Mouse (Mus musculus) embryonic facial prominence, embryonic 11.5 days (tissue): Measurements from ENCODE around the gene Exoc7. TPM values are rescaled to one million over a fixed set of nuclear protein-coding genes. Genes with fewer than 3 reads are reported as not detected.
"Not testable (repeated sequence)": the region's sequence is repeated elsewhere in the genome, so short reads cannot be mapped to it uniquely, and the experiment has no call there.

Source experiments
- ATAC-seq: fragments of 200-750 bp; cut with Nextera tagmentation; replicated peaks from 2 replicates; pipeline ENCODE4 v1.8.0; 2017; ENCODE audit warnings: low read depth; ENCODE audit not compliant: insufficient number of reproducible peaks, low FRiP score, low TSS enrichment
- DNase-seq: peaks from one replicate; pipeline ENCODE4 v3.0.0-alpha.2; 2015; ENCODE audit warnings: low spot score
- H3K27ac ChIP-seq: fragments of 300-500 bp; sonication (generic); replicated peaks from 2 replicates; pipeline ENCODE4 v1.5.1; 2014; ENCODE audit warnings: mild to moderate bottlenecking, low read depth, low read length, control low read depth
- H3K27me3 ChIP-seq: fragments of 300-500 bp; sonication (generic); 2 replicates; pipeline ENCODE4 v1.6.1; 2014; ENCODE audit warnings: mild to moderate bottlenecking, low read length, moderate library complexity, mixed read lengths; ENCODE audit not compliant: control insufficient read depth, insufficient read depth
- H3K36me3 ChIP-seq: fragments of 300-500 bp; sonication (generic); replicated peaks from 2 replicates; pipeline ENCODE4 v1.6.1; 2014; ENCODE audit warnings: low read depth, mild to moderate bottlenecking, low read length, moderate library complexity, mixed read lengths; ENCODE audit not compliant: control insufficient read depth, insufficient read depth
- H3K4me1 ChIP-seq: fragments of 300-500 bp; sonication (generic); 2 replicates; pipeline ENCODE4 v1.6.1; 2014; ENCODE audit warnings: low read length, mixed read lengths; ENCODE audit not compliant: control insufficient read depth, insufficient read depth
- H3K4me2 ChIP-seq: fragments of 300-500 bp; sonication (generic); 2 replicates; pipeline ENCODE4 v1.6.1; 2014; ENCODE audit warnings: low read depth, mild to moderate bottlenecking, control low read depth, low read length, moderate library complexity
- H3K4me3 ChIP-seq: fragments of 300-500 bp; sonication (generic); 2 replicates; pipeline ENCODE4 v1.5.1; 2014; ENCODE audit warnings: low read depth, low read length, control low read depth
- H3K9ac ChIP-seq: fragments of 300-500 bp; sonication (generic); replicated peaks from 2 replicates; pipeline ENCODE4 v1.6.1; 2014; ENCODE audit warnings: mild to moderate bottlenecking, control low read depth, low read length
- H3K9me3 ChIP-seq: fragments of 300-500 bp; sonication (generic); replicated peaks from 2 replicates; pipeline ENCODE4 v1.6.1; 2016; ENCODE audit warnings: mild to moderate bottlenecking, low read length, inconsistent platforms, mixed read lengths; ENCODE audit not compliant: control insufficient read depth
- WGBS: fragments of 180-500 bp; shearing (Covaris S2); extraction: QIAGEN DNeasy Blood & Tissue Kit; methylation state at CpG from one replicate; pipeline ENCODE4 v1.1.7; 2014; 5-methylcytosine and 5-hydroxymethylcytosine counted together
- polyA plus RNA-seq: library from polyadenylated mRNA; unstranded; fragments of >200 nt; fragmentation: Nextera tagmentation; extraction: Ambion mirVana; gene quantifications from 2 replicates; pipeline ENCODE4 v1.2.1, GENCODE M21; 2014

Gene Exoc7
- polyA plus RNA-seq, 1 experiment from 2014 or later = 64.2 TPM

GRCm38 (mm10) chr11:116282089-116282488 is 24.9 kb downstream of the Exoc7 start:
- ATAC-seq (no peak), DNase-seq (peak; percentile 62)
- H3K27me3 ChIP-seq = peaks cover 40% of the 10 kb centered on the region
- no peaks in the 10 kb centered on the region for H3K9me3 ChIP-seq
- no peaks in the 10 kb centered on the region for H3K36me3 ChIP-seq
- no peak overlapping the region for H3K9ac ChIP-seq
- H3K4me1 ChIP-seq = peaks cover 5% of the 10 kb centered on the region; the same call in 1 of the 2 replicates
- no peak overlapping the region for H3K27ac ChIP-seq
- H3K4me3 ChIP-seq = peak overlapping the region; percentile 27; the same call in 1 of the 2 replicates
- WGBS = 1% methylated on average over 11 of the region's 11 CpGs
- no peak overlapping the region for H3K4me2 ChIP-seq

GRCm38 (mm10) chr11:116281671-116282070 is 25.4 kb downstream of the Exoc7 start:
- WGBS = 2% methylated on average over 18 of the region's 18 CpGs
- no peak overlapping the region for H3K27ac ChIP-seq
- H3K4me3 ChIP-seq = peak overlapping the region; percentile 27
- no peaks in the 10 kb centered on the region for H3K9me3 ChIP-seq
- H3K36me3 ChIP-seq = no peaks in the 10 kb centered on the region
- peaks cover 40% of the 10 kb centered on the region for H3K27me3 ChIP-seq
- peak overlapping the region; percentile 39; the same call in 1 of the 2 replicates for H3K9ac ChIP-seq
- peak overlapping the region; percentile 43 for H3K4me2 ChIP-seq
- peaks cover 5% of the 10 kb centered on the region; the same call in 1 of the 2 replicates for H3K4me1 ChIP-seq
- no peak for DNase-seq
- ATAC-seq = no peak

GRCm38 (mm10) chr11:116280751-116281663 is 26.0 kb downstream of the Exoc7 start, which contains the start of gene Galr2:
TSS of gene Galr2 (plus strand) at chr11:116280939.
- Histone ChIP-seq H3K27me3 (peaks cover 40% of the 10 kb centered on the region), H3K36me3 (no peaks in the 10 kb centered on the region), H3K27ac (no peak within 1 kb of the TSS), H3K4me2 (peak within 1 kb of the TSS; percentile 43), H3K4me3 (peak within 1 kb of the TSS; percentile 27), H3K4me1 (peaks cover 5% of the 10 kb centered on the region; the same call in 1 of the 2 replicates), H3K9me3 (no peaks in the 10 kb centered on the region), H3K9ac (peak within 1 kb of the TSS; percentile 39; the same call in 1 of the 2 replicates)
- no peak for ATAC-seq
- DNase-seq = peak; percentile 20
- WGBS = 7% methylated on average over 46 of the region's 48 CpGs

GRCm38 (mm10) chr11:116277184-116277583 is 29.8 kb downstream of the Exoc7 start:
- not testable (repeated sequence) for H3K27ac ChIP-seq, H3K9me3 ChIP-seq, H3K9ac ChIP-seq, DNase-seq, H3K36me3 ChIP-seq, H3K4me2 ChIP-seq, ATAC-seq, H3K4me1 ChIP-seq, H3K4me3 ChIP-seq
- WGBS = 87% methylated on average over 1 of the region's 1 CpGs
- H3K27me3 ChIP-seq = peaks cover 21% of the 10 kb centered on the region

GRCm38 (mm10) chr11:116274045-116274666 is 32.9 kb downstream of the Exoc7 start, which contains the start of gene Srp68:
TSS of gene Srp68 (minus strand) at chr11:116274217.
- 3% methylated on average over 32 of the region's 32 CpGs for WGBS
- ATAC-seq = peak; percentile 97

GRCm38 (mm10) chr11:116273469-116274044 is 33.5 kb downstream of the Exoc7 start:
- Histone ChIP-seq H3K4me3 (peak overlapping the region; percentile 66), H3K27ac (no peak overlapping the region), H3K36me3 (no peaks in the 10 kb centered on the region; the same call in 1 of the 2 replicates), H3K9ac (peak overlapping the region; percentile 69), H3K27me3 (no peaks in the 10 kb centered on the region), H3K9me3 (no peaks in the 10 kb centered on the region), H3K4me2 (peak overlapping the region; percentile 59), H3K4me1 (peaks cover 2% of the 10 kb centered on the region; the same call in 1 of the 2 replicates)
- WGBS = under 1% methylated on average over 39 of the region's 39 CpGs
- DNase-seq (peak; percentile 10), ATAC-seq (peak; percentile 36; the same call in 1 of the 2 replicates)

More at GRCm38 (mm10) chr11:116274045-116274666, 32.9 kb downstream of the Exoc7 start, which contains the start of gene Srp68:
- H3K36me3 ChIP-seq = no peaks in the 10 kb centered on the region
- H3K9me3 ChIP-seq = no peaks in the 10 kb centered on the region
- peak within 1 kb of the TSS; percentile 69 for H3K9ac ChIP-seq
- H3K27ac ChIP-seq = peak within 1 kb of the TSS; percentile 67
- H3K4me2 ChIP-seq = peak within 1 kb of the TSS; percentile 61
- H3K4me1 ChIP-seq = peaks cover 2% of the 10 kb centered on the region; the same call in 1 of the 2 replicates
- DNase-seq = peak; percentile 96
- peak within 1 kb of the TSS; percentile 66 for H3K4me3 ChIP-seq
- H3K27me3 ChIP-seq = no peaks in the 10 kb centered on the region

- H3K4me2 ChIP-seq = peak overlapping the region; percentile 59
- no peak overlapping the region for H3K27ac ChIP-seq
- H3K36me3 ChIP-seq = peaks cover 2% of the 10 kb centered on the region; the same call in 1 of the 2 replicates
- no peaks in the 10 kb centered on the region for H3K9me3 ChIP-seq
- 56% methylated on average over 12 of the region's 12 CpGs for WGBS
- no peaks in the 10 kb centered on the region for H3K27me3 ChIP-seq
- DNase-seq = no peak
- H3K4me1 ChIP-seq = peaks cover 2% of the 10 kb centered on the region; the same call in 1 of the 2 replicates
- 0 out of 2 replicates have a peak overlapping the region, but pooled peaks have one; percentile 7 for H3K9ac ChIP-seq
- H3K4me3 ChIP-seq = peak overlapping the region; percentile 66
- ATAC-seq = no peak
These were observed 34.2 kb downstream of the Exoc7 start for GRCm38 (mm10) chr11:116272589-116273468.
